Mouse (Mus musculus) CH12.LX (cell line): ENCODE measurements around the gene Atp11c. TPM values are rescaled to one million over a fixed set of nuclear protein-coding genes. Genes with fewer than 3 reads are reported as not detected.

Source experiments
- DNase-seq: peaks from one replicate; pipeline ENCODE4 v3.0.0-alpha.2; 2013; ENCODE audit errors: extremely low read depth
- H3K27ac ChIP-seq: 2 replicates; pipeline ENCODE4 v1.5.1; 2012; ENCODE audit warnings: low read depth, mild to moderate bottlenecking, control low read depth, moderate library complexity; ENCODE audit not compliant: insufficient read depth
- H3K27me3 ChIP-seq: replicated peaks from 2 replicates; pipeline ENCODE3; 2012; ENCODE audit warnings: inconsistent platforms
- H3K36me3 ChIP-seq, 2 experiments: replicated peaks in 1 of 2; 2 replicates each; pipeline versions ENCODE3 to v1.6.1; 2012; ENCODE audit warnings: inconsistent platforms in 1 of 2, low read length in 1 of 2, mild to moderate bottlenecking in 1 of 2, mixed read lengths in 1 of 2, moderate library complexity in 1 of 2; ENCODE audit not compliant: control insufficient read depth in 1 of 2, insufficient read depth in 1 of 2
- H3K4me1 ChIP-seq, 2 experiments: 2 replicates each; pipeline ENCODE4 v1.6.1; 2012; ENCODE audit warnings: inconsistent platforms in 1 of 2, moderate library complexity in 1 of 2; ENCODE audit not compliant: insufficient read depth in 2 of 2, control insufficient read depth in 1 of 2
- H3K4me2 ChIP-seq: 2 replicates; pipeline ENCODE4 v1.6.1; 2012; ENCODE audit warnings: low read depth, mild to moderate bottlenecking, control low read depth; ENCODE audit not compliant: poor library complexity, insufficient read depth, severe bottlenecking
- H3K4me3 ChIP-seq, 3 experiments: fragments of 150-350 bp in 1 of 3; sonication (generic) in 1 of 3; replicated peaks in 1 of 3; 2 replicates each; pipeline versions ENCODE3 to v1.5.1; 2011 to 2012; ENCODE audit warnings: low read depth in 2 of 3, low read length in 2 of 3, mild to moderate bottlenecking in 2 of 3, moderate library complexity in 2 of 3, control low read depth in 1 of 3, improper control_type of control experiment in 1 of 3, inconsistent platforms in 1 of 3, mixed read lengths in 1 of 3; ENCODE audit not compliant: poor library complexity in 1 of 3
- H3K79me2 ChIP-seq: replicated peaks from 2 replicates; pipeline ENCODE4 v1.6.1; 2012; ENCODE audit warnings: mild to moderate bottlenecking, moderate library complexity; ENCODE audit not compliant: control insufficient read depth, poor library complexity, insufficient read depth, severe bottlenecking; ENCODE audit errors: extremely low read depth
- H3K9ac ChIP-seq: 2 replicates; pipeline ENCODE4 v1.6.1; 2012; ENCODE audit warnings: low read depth, mild to moderate bottlenecking, control low read depth, moderate library complexity; ENCODE audit not compliant: insufficient read depth
- H3K9me3 ChIP-seq: replicated peaks from 2 replicates; pipeline ENCODE3; 2012; ENCODE audit warnings: low read length, inconsistent platforms, mixed read lengths
- CHD1 ChIP-seq: IDR thresholded peaks from 2 replicates; pipeline ENCODE4 v1.6.1; 2012; ENCODE audit warnings: low read depth, low read length, improper control_type of control experiment, inconsistent platforms
- CHD2 ChIP-seq: IDR thresholded peaks from 2 replicates; pipeline ENCODE4 v1.6.1; 2011; ENCODE audit warnings: low read length, improper control_type of control experiment
- CTCF ChIP-seq, 2 experiments: IDR thresholded peaks in 1 of 2; conservative IDR thresholded peaks in 1 of 2; 2 replicates each; pipeline ENCODE4 v1.5.1; 2011 to 2012; ENCODE audit warnings: low read depth in 2 of 2, low read length in 2 of 2, improper control_type of control experiment in 1 of 2, inconsistent platforms in 1 of 2, mild to moderate bottlenecking in 1 of 2, moderate library complexity in 1 of 2
- ELF1 ChIP-seq: IDR thresholded peaks from 2 replicates; pipeline ENCODE4 v1.6.1; 2014; ENCODE audit warnings: low read depth, mild to moderate bottlenecking, inconsistent platforms, low read length, improper control_type of control experiment
- EP300 ChIP-seq: IDR thresholded peaks from 2 replicates; pipeline ENCODE4 v1.6.1; 2011; ENCODE audit warnings: low read length, improper control_type of control experiment
- ETS1 ChIP-seq: conservative IDR thresholded peaks from 2 replicates; pipeline ENCODE4 v1.6.1; 2012; ENCODE audit warnings: low read depth, mild to moderate bottlenecking, inconsistent platforms, low read length, improper control_type of control experiment, moderate library complexity
- HCFC1 ChIP-seq: IDR thresholded peaks from 2 replicates; pipeline ENCODE4 v1.6.1; 2012; ENCODE audit warnings: low read depth, mild to moderate bottlenecking, inconsistent platforms, low read length, improper control_type of control experiment
- IRF4 ChIP-seq: IDR thresholded peaks from 2 replicates; pipeline ENCODE4 v1.6.1; 2014; ENCODE audit warnings: low read depth, mild to moderate bottlenecking, inconsistent platforms, low read length, improper control_type of control experiment
- JUN ChIP-seq: IDR thresholded peaks from 2 replicates; pipeline ENCODE4 v1.6.1; 2011; ENCODE audit warnings: low read depth, mild to moderate bottlenecking, low read length, improper control_type of control experiment, moderate library complexity; ENCODE audit not compliant: insufficient read depth
- JUND ChIP-seq: conservative IDR thresholded peaks from 2 replicates; pipeline ENCODE4 v1.6.1; 2011; ENCODE audit warnings: low read depth, low read length, improper control_type of control experiment
- MAFK ChIP-seq: IDR thresholded peaks from 2 replicates; pipeline ENCODE4 v1.6.1; 2011; ENCODE audit warnings: low read length, improper control_type of control experiment; ENCODE audit not compliant: insufficient replicate concordance
- MAX ChIP-seq: IDR thresholded peaks from 2 replicates; pipeline ENCODE4 v1.6.1; 2011; ENCODE audit warnings: low read length, improper control_type of control experiment
- MAZ ChIP-seq: IDR thresholded peaks from 2 replicates; pipeline ENCODE4 v1.6.1; 2012; ENCODE audit warnings: low read depth, mild to moderate bottlenecking, inconsistent platforms, low read length, improper control_type of control experiment, moderate library complexity
- MXI1 ChIP-seq: IDR thresholded peaks from 2 replicates; pipeline ENCODE4 v1.6.1; 2011; ENCODE audit warnings: mild to moderate bottlenecking, low read depth, low read length, improper control_type of control experiment
- MYC ChIP-seq: IDR thresholded peaks from 2 replicates; pipeline ENCODE4 v1.6.1; 2011; ENCODE audit warnings: low read depth, mild to moderate bottlenecking, improper control_type of control experiment, low read length
- NELFE ChIP-seq: IDR thresholded peaks from 2 replicates; pipeline ENCODE4 v1.6.1; 2011; ENCODE audit warnings: low read depth, low read length, improper control_type of control experiment
- NRF1 ChIP-seq: IDR thresholded peaks from 2 replicates; pipeline ENCODE4 v1.6.1; 2014; ENCODE audit warnings: low read depth, mild to moderate bottlenecking, inconsistent platforms, low read length, improper control_type of control experiment, moderate library complexity
- PAX5 ChIP-seq: IDR thresholded peaks from 2 replicates; pipeline ENCODE4 v1.6.1; 2012; ENCODE audit warnings: low read length, inconsistent platforms, mixed read lengths
- RCOR1 ChIP-seq: conservative IDR thresholded peaks from 2 replicates; pipeline ENCODE4 v1.6.1; 2012; ENCODE audit warnings: low read depth, mild to moderate bottlenecking, inconsistent platforms, low read length, improper control_type of control experiment
- SIN3A ChIP-seq: IDR thresholded peaks from 2 replicates; pipeline ENCODE4 v1.6.1; 2012; ENCODE audit warnings: low read length, improper control_type of control experiment, inconsistent platforms
- SMC3 ChIP-seq: IDR thresholded peaks from 2 replicates; pipeline ENCODE4 v1.6.1; 2011; ENCODE audit warnings: low read depth, low read length, improper control_type of control experiment
- TBP ChIP-seq: conservative IDR thresholded peaks from 2 replicates; pipeline ENCODE4 v1.6.1; 2011; ENCODE audit warnings: low read depth, low read length, improper control_type of control experiment
- TCF12 ChIP-seq: IDR thresholded peaks from 2 replicates; pipeline ENCODE4 v1.6.1; 2014; ENCODE audit warnings: low read depth, mild to moderate bottlenecking, inconsistent platforms, low read length, improper control_type of control experiment
- UBTF ChIP-seq: IDR thresholded peaks from 2 replicates; pipeline ENCODE4 v1.6.1; 2012; ENCODE audit warnings: low read depth, mild to moderate bottlenecking, inconsistent platforms, low read length, improper control_type of control experiment, moderate library complexity
- USF2 ChIP-seq: conservative IDR thresholded peaks from 2 replicates; pipeline ENCODE4 v1.6.1; 2011; ENCODE audit warnings: low read depth, low read length, improper control_type of control experiment
- ZC3H11A ChIP-seq: IDR thresholded peaks from 2 replicates; pipeline ENCODE4 v1.6.1; 2012; ENCODE audit warnings: low read depth, mild to moderate bottlenecking, inconsistent platforms, low read length, improper control_type of control experiment
- ZKSCAN1 ChIP-seq: IDR thresholded peaks from 2 replicates; pipeline ENCODE4 v1.6.1; 2012; ENCODE audit warnings: low read depth, inconsistent platforms, low read length, improper control_type of control experiment, borderline replicate concordance
- ZNF384 ChIP-seq: IDR thresholded peaks from 2 replicates; pipeline ENCODE4 v1.6.1; 2012; ENCODE audit warnings: low read depth, low read length, improper control_type of control experiment, inconsistent platforms
- dilution Hi-C: fragments of 300-500 bp; cut with MboI; formaldehyde crosslinking; loops from 2 replicates; pipeline ENCODE4 v1.14.3; 2020; ENCODE audit warnings: low sequenced_read_pairs; ENCODE audit not compliant: extremely low pct_unique_long_range_greater_than_20kb, extremely low pct_ligation_motif_present
- in situ Hi-C: fragments of 300-500 bp; cut with MboI; formaldehyde crosslinking; loops from 3 replicates; pipeline ENCODE4 v1.14.3; 2019; ENCODE audit warnings: low sequenced_read_pairs, low pct_ligation_motif_present, low pct_unique_long_range_greater_than_20kb, mixed read lengths
- polyA plus RNA-seq: library from polyadenylated mRNA; unstranded; fragments of >175 nt; gene quantifications from 2 replicates; pipeline ENCODE4 v1.2.1, GENCODE M21; 2012; ENCODE audit warnings: low read depth; ENCODE audit not compliant: insufficient read length
- total RNA-seq, 2 experiments: library from RNA; depleted of rRNA; stranded (reverse); fragments of 300-350 nt in 1 of 2; fragments of >200 nt in 1 of 2; gene quantifications; 2 replicates each; pipeline ENCODE4 v1.2.3; 2012 to 2014

Gene Atp11c
- total and polyA plus RNA-seq, 3 experiments = 4.2 to 11.0 (median 7.3) TPM

GRCm38 (mm10) chrX:60414563-60415111 is 177.9 kb downstream of the Atp11c start:
- no peak overlapping the region for H3K27ac ChIP-seq
- no peaks in the 10 kb centered on the region for H3K27me3 ChIP-seq
- no peak overlapping the region for H3K9ac ChIP-seq
- in situ Hi-C loops (no loop called here), dilution Hi-C loops (no loop called here)
- TF ChIP-seq ZKSCAN1 (no peak), SMC3 (no peak), CTCF (conservative IDR thresholded peaks at IDR 0.05 in 1 of 2, IDR thresholded peaks at IDR 0.05 in 1 of 2; ENCODE audit: low read depth in 2 of 2, low read length in 2 of 2) (no peak), ZC3H11A (no peak), RCOR1 (no peak), NELFE (no peak), ZNF384 (no peak), MYC (no peak), CHD1 (no peak), NRF1 (no peak), USF2 (no peak), MAZ (no peak), SIN3A (no peak), ETS1 (no peak), JUND (no peak), PAX5 (no peak), MAFK (no peak)
- H3K79me2 ChIP-seq = no peaks in the 10 kb centered on the region
- no peaks in the 10 kb centered on the region for H3K36me3 ChIP-seq
- no peak overlapping the region for H3K4me3 ChIP-seq
- no peaks in the 10 kb centered on the region for H3K4me1 ChIP-seq
- DNase-seq = no peak
- H3K9me3 ChIP-seq = no peaks in the 10 kb centered on the region
- H3K4me2 ChIP-seq = no peak overlapping the region

- no peak overlapping the region for H3K4me3 ChIP-seq
- dilution Hi-C loops = no loop called here
- no peak overlapping the region for H3K9ac ChIP-seq
- TF ChIP-seq TCF12 (no peak), SIN3A (no peak), ZC3H11A (no peak), USF2 (no peak), MAFK (no peak), TBP (no peak), MAX (no peak), CHD2 (no peak), ELF1 (no peak), IRF4 (no peak), NELFE (no peak), MXI1 (no peak), ZNF384 (no peak), JUND (no peak), ZKSCAN1 (no peak), HCFC1 (no peak), JUN (no peak), EP300 (no peak), UBTF (no peak)
- H3K27ac ChIP-seq = no peak overlapping the region
- no peaks in the 10 kb centered on the region for H3K79me2 ChIP-seq
- no peaks in the 10 kb centered on the region for H3K9me3 ChIP-seq
- H3K4me2 ChIP-seq = no peak overlapping the region
- in situ Hi-C loops = loop anchor here (10.0 kb wide), 1 partner anchor 391 kb away; no protein-coding TSS in a partner anchor
- DNase-seq = no peak
- no peaks in the 10 kb centered on the region for H3K4me1 ChIP-seq
- H3K27me3 ChIP-seq = no peaks in the 10 kb centered on the region
- no peaks in the 10 kb centered on the region for H3K36me3 ChIP-seq
Measured at GRCm38 (mm10) chrX:60405681-60406080, 186.8 kb downstream of the Atp11c start.
